Mouse (Mus musculus) T-helper 17 cell (primary cell): ENCODE measurements around the gene Slc4a11.
"Not testable (repeated sequence)": the region's sequence is repeated elsewhere in the genome, so short reads cannot be mapped to it uniquely, and the experiment has no call there.

ENCODE experiments used
- in situ Hi-C, 2 experiments: fragments of 300-600 bp; cut with MboI, MseI; formaldehyde crosslinking; loops; 1 replicate in 1 of 2; 2 replicates in 1 of 2; pipeline ENCODE4 v1.15.1; 2025; ENCODE audit warnings: high pct_unique_total_duplicates in 2 of 2

The Slc4a11 gene

GRCm38 (mm10) chr2:130681531-130681930, 15.8 kb downstream of the Slc4a11 start:
- in situ Hi-C loops: no loop called here

- in situ Hi-C loops: no loop called here
These were observed 17.4 kb downstream of the Slc4a11 start for GRCm38 (mm10) chr2:130679899-130680298.

GRCm38 (mm10) chr2:130679154-130679553, 18.2 kb downstream of the Slc4a11 start:
- in situ Hi-C loops: no loop called here

GRCm38 (mm10) chr2:130677211-130677610, 20.1 kb downstream of the Slc4a11 start:
- in situ Hi-C loops: no loop called here

GRCm38 (mm10) chr2:130667559-130667958, 29.8 kb downstream of the Slc4a11 start, which contains the start of gene Itpa:
Gene Itpa (plus strand): TSS chr2:130667610.
- in situ Hi-C loops: loop anchor here in 1 of 2 experiments (5.0 kb wide), 1 partner anchor 90 kb away; the partner anchor contains the start of gene Oxt

- in situ Hi-C loops: no loop called here
These were observed 33.1 kb downstream of the Slc4a11 start, which contains the start of gene Ddrgk1 for GRCm38 (mm10) chr2:130664102-130664701. Gene Ddrgk1 (minus strand): TSS chr2:130664659.

GRCm38 (mm10) chr2:130663342-130663741, 34.0 kb downstream of the Slc4a11 start:
- in situ Hi-C loops: no loop called here

- in situ Hi-C loops: no loop called here
These were observed 38.8 kb downstream of the Slc4a11 start for GRCm38 (mm10) chr2:130658530-130658929.

GRCm38 (mm10) chr2:130657541-130657940, 39.8 kb downstream of the Slc4a11 start:
- in situ Hi-C loops: no loop called here

GRCm38 (mm10) chr2:130656536-130656935, 40.8 kb downstream of the Slc4a11 start:
- in situ Hi-C loops: no loop called here

GRCm38 (mm10) chr2:130655660-130656339, 41.5 kb downstream of the Slc4a11 start:
- in situ Hi-C loops: no loop called here

GRCm38 (mm10) chr2:130653760-130654159, 43.6 kb downstream of the Slc4a11 start:
- in situ Hi-C loops: no loop called here

- in situ Hi-C loops: no loop called here
These were observed 44.0 kb downstream of the Slc4a11 start for GRCm38 (mm10) chr2:130653303-130653702.

GRCm38 (mm10) chr2:130649028-130649427, 48.3 kb downstream of the Slc4a11 start:
- in situ Hi-C loops: not testable (repeated sequence)

- in situ Hi-C loops: no loop called here
These were observed 52.1 kb downstream of the Slc4a11 start for GRCm38 (mm10) chr2:130645198-130645597.

GRCm38 (mm10) chr2:130642684-130643369, 54.5 kb downstream of the Slc4a11 start, which contains the start of gene Lzts3:
Gene Lzts3 (minus strand): TSS chr2:130642803.
- in situ Hi-C loops: no loop called here

- in situ Hi-C loops: no loop called here
These were observed 55.1 kb downstream of the Slc4a11 start for GRCm38 (mm10) chr2:130642197-130642660.

- in situ Hi-C loops: no loop called here
These were observed 55.8 kb downstream of the Slc4a11 start for GRCm38 (mm10) chr2:130641351-130642025.

- in situ Hi-C loops: loop anchor here in 1 of 2 experiments (5.0 kb wide), 1 partner anchor 58 kb away; the partner anchor contains the start of gene Slc4a11
These were observed 58.0 kb downstream of the Slc4a11 start for GRCm38 (mm10) chr2:130639276-130639675.

GRCm38 (mm10) chr2:130638101-130638611, 59.2 kb downstream of the Slc4a11 start:
- in situ Hi-C loops: loop anchor here in 1 of 2 experiments (5.0 kb wide), 1 partner anchor 59 kb away; the partner anchor contains the start of gene Slc4a11

GRCm38 (mm10) chr2:130635847-130636246, 61.5 kb downstream of the Slc4a11 start:
- in situ Hi-C loops: loop anchor here in 1 of 2 experiments (5.0 kb wide), 1 partner anchor 61 kb away; the partner anchor contains the start of gene Slc4a11
